Mouse (Mus musculus) heart, postnatal 0 days (tissue): Measurements from ENCODE around the gene Hist1h3e.

Source experiments
- CTCF ChIP-seq: IDR thresholded peaks from 2 replicates; pipeline ENCODE4 v1.5.1; 2016; ENCODE audit warnings: antibody characterized with exemption, control low read depth, low read depth
- EP300 ChIP-seq: IDR thresholded peaks from 2 replicates; pipeline ENCODE4 v1.6.1; 2016; ENCODE audit warnings: antibody characterized with exemption, low read depth

DNA sequence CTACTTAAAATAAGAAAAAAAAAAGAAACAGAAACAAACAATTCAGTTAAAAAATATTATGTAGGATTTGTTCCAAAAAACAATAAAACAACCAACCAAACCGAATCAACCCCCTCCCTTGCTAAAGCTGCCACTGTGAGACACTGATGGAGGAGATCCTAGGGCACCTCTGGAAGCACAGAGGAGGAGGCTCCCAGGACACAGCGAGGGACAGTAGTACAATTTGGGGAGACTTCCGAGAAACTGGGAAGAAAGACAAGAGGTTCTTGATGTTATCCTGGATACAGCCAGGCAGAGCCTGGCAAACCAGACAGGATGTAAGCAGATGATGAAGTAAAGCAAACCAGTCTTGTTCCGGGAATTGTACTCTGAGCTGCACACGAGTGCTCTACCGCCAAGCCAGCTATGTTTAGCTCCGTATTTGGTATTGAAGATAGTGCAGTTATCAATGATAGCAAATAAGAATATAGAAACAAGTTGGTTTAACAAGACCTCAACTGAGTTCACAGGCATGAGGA, 41.1 kb upstream of the Hist1h3e start:
- TF ChIP-seq CTCF (no peak), EP300 (no peak)
